Mouse (Mus musculus) erythroblast, embryonic 14.5 days (primary cell): ENCODE results near the gene Sirt4.

Experiments used
- GATA1 ChIP-seq: IDR thresholded peaks from 2 replicates; pipeline ENCODE4 v1.6.1; 2012; ENCODE audit warnings: low read length, inconsistent platforms, mixed read lengths
- TAL1 ChIP-seq: IDR thresholded peaks from 3 replicates; pipeline ENCODE4 v1.6.1; 2012; ENCODE audit warnings: low read length, inconsistent platforms, mixed read lengths

- TF ChIP-seq TAL1 (no peak), GATA1 (no peak)
Measured at GRCm38 (mm10) chr5:115492711-115493335, 8.3 kb upstream of the Sirt4 start.
